24 mouse cellular contexts compared by ENCODE assay signal in genomic region chr11:109389046-109389445, GRCm38 (mm10). TPM values are rescaled to one million over a fixed set of nuclear protein-coding genes. Genes with fewer than 3 reads are reported as not detected.
DNase-seq lines count a peak whose midpoint lies in the region; ATAC-seq lines count a peak whose summit lies in the region.
"Had no signal": no experiment of that assay in that cellular context is flagged by ENCODE, and none has a peak within 500 bp of the region (broad histone marks: within the 10 kb centered on the region; RNA-seq: fewer than 3 reads in every experiment).

No protein-coding gene starts in this region.

- WGBS in intestine, embryonic 15.5 days, result 61% methylated on average over 5 of the region's 5 CpGs
- WGBS in intestine, embryonic 16.5 days, result 57% methylated on average over 5 of the region's 5 CpGs

- 0 out of 2 replicates have a peak, but pooled peaks cover 3% of the 10 kb centered on the region for H3K4me1 ChIP-seq in intestine, embryonic 15.5 days (replicated peaks)
- peaks cover 16% of the 10 kb centered on the region; the same call in 1 of the 2 replicates for H3K4me1 ChIP-seq in intestine, embryonic 16.5 days (ENCODE audit: control insufficient read depth, insufficient read depth, low read length)
- H3K4me1 ChIP-seq: forebrain, embryonic 15.5 days had no signal

- no peak overlapping the region for H3K4me3 ChIP-seq in intestine, embryonic 15.5 days (replicated peaks)
- no peak overlapping the region for H3K4me3 ChIP-seq in intestine, embryonic 16.5 days (ENCODE audit: low read length)
- H3K4me3 ChIP-seq: embryonic facial prominence, embryonic 12.5 days; forebrain, embryonic 15.5 days; heart, adult 2 months; heart, embryonic 15.5 days; hindbrain, embryonic 13.5 days had no signal

- intact Hi-C loops in left cerebral cortex, postnatal 4 days (cut with DNase I), result no loop called here
- intact Hi-C loops in left cerebral cortex, postnatal 25 days (cut with DNase I), result no loop called here

- H3K36me3 ChIP-seq in intestine, embryonic 15.5 days, result 0 out of 2 replicates have a peak, but pooled peaks cover 3% of the 10 kb centered on the region
- peaks cover 2% of the 10 kb centered on the region; the same call in 1 of the 2 replicates for H3K36me3 ChIP-seq in intestine, embryonic 16.5 days (ENCODE audit: control insufficient read depth, insufficient read depth, low read length)
- H3K36me3 ChIP-seq: forebrain, embryonic 15.5 days; heart, embryonic 15.5 days had no signal

- DNase-seq in left cerebral cortex, postnatal 4 days, result peak; percentile 28
- DNase-seq in left cerebral cortex, postnatal 25 days (ENCODE audit: low spot score in 2 of 2), result no peak
- DNase-seq in lung, postnatal 14 days, result peak; percentile 59
- no peak for DNase-seq in thymus, adult 18-20 months
- no peak for DNase-seq in urinary bladder, postnatal 10 days (ENCODE audit: low spot score)
- DNase-seq: adrenal gland, postnatal 14 days; cerebellum, adult 18-20 months; cerebellum, adult 9-11 months; gastrocnemius, postnatal 14 days; heart, adult 2 months; heart, postnatal 14 days had no signal

- no peak overlapping the region for H3K9ac ChIP-seq in intestine, embryonic 15.5 days
- H3K9ac ChIP-seq in intestine, embryonic 16.5 days (ENCODE audit: low read depth, low read length), result no peak overlapping the region
- H3K9ac ChIP-seq: embryonic facial prominence, embryonic 12.5 days; forebrain, embryonic 15.5 days; heart, embryonic 15.5 days; hindbrain, embryonic 13.5 days had no signal

- no peak for ATAC-seq in intestine, embryonic 15.5 days
- no peak for ATAC-seq in intestine, embryonic 16.5 days
- ATAC-seq: activated CD4-positive, CD25-positive, alpha-beta regulatory T cell, adult 4 months; forebrain, embryonic 15.5 days; Patski had no signal

- no peak overlapping the region for H3K4me2 ChIP-seq in intestine, embryonic 15.5 days (replicated peaks)
- no peak overlapping the region for H3K4me2 ChIP-seq in intestine, embryonic 16.5 days (ENCODE audit: low read depth, low read length)
- H3K4me2 ChIP-seq: embryonic facial prominence, embryonic 12.5 days; forebrain, embryonic 15.5 days; heart, embryonic 11.5 days; heart, embryonic 15.5 days; hindbrain, embryonic 13.5 days had no signal

- H3K27me3 ChIP-seq in intestine, embryonic 15.5 days (replicated peaks), result no peaks in the 10 kb centered on the region
- no peaks in the 10 kb centered on the region for H3K27me3 ChIP-seq in intestine, embryonic 16.5 days (replicated peaks; ENCODE audit: control insufficient read depth, insufficient read depth, low read length)
- H3K27me3 ChIP-seq: CH12.LX; embryonic facial prominence, embryonic 12.5 days; forebrain, embryonic 15.5 days; heart, embryonic 15.5 days; hindbrain, embryonic 13.5 days; Patski had no signal

- no peaks in the 10 kb centered on the region for H3K9me3 ChIP-seq in intestine, embryonic 15.5 days
- H3K9me3 ChIP-seq in intestine, embryonic 16.5 days (ENCODE audit: control insufficient read depth, low read length), result no peaks in the 10 kb centered on the region
- H3K9me3 ChIP-seq: embryonic facial prominence, embryonic 12.5 days; forebrain, embryonic 15.5 days; heart, embryonic 15.5 days; hindbrain, embryonic 13.5 days had no signal

- 0 out of 2 replicates have a peak overlapping the region, but pooled peaks have one; percentile 17 for H3K27ac ChIP-seq in intestine, embryonic 15.5 days
- no peak overlapping the region for H3K27ac ChIP-seq in intestine, embryonic 16.5 days (ENCODE audit: low read length)
- H3K27ac ChIP-seq: embryonic facial prominence, embryonic 12.5 days; forebrain, embryonic 15.5 days; heart, adult 2 months; heart, embryonic 15.5 days; hindbrain, embryonic 13.5 days had no signal

RNA-seq across cellular contexts. Expression of gene 9930022D16Rik, which starts 24.7 kb away (rescaled TPM):
- polyA plus RNA-seq in intestine, embryonic 15.5 days (2015; fragmentation: Nextera tagmentation; extraction: Ambion mirVana), result not detected in 2 replicates
- polyA plus RNA-seq in intestine, embryonic 16.5 days (2015; fragmentation: Nextera tagmentation; extraction: Ambion mirVana), result not detected in 2 replicates
- total RNA-seq in left cerebral cortex, postnatal 4 days (2021), result not detected
- not detected for total RNA-seq in left cerebral cortex, postnatal 25 days (2021)
- total RNA-seq: adrenal gland, adult 18-20 months; adrenal gland, postnatal 14 days; gastrocnemius, postnatal 14 days; heart, adult 2 months; heart, postnatal 14 days had no signal
- polyA plus RNA-seq: embryonic facial prominence, embryonic 12.5 days; forebrain, embryonic 11.5 days; forebrain, embryonic 15.5 days; gonadal fat pad, adult 2 months; heart, adult 2 months; heart, embryonic 15.5 days; hindbrain, embryonic 13.5 days; Patski had no signal

RNA-seq across cellular contexts. Expression of gene Gna13, which starts 26.4 kb away (rescaled TPM):
- 32.2 and 32.7 TPM in 2 replicates for polyA plus RNA-seq in intestine, embryonic 15.5 days (2015; fragmentation: Nextera tagmentation; extraction: Ambion mirVana)
- polyA plus RNA-seq in intestine, embryonic 16.5 days (2015; fragmentation: Nextera tagmentation; extraction: Ambion mirVana), result 36.1 and 39.6 TPM in 2 replicates
- total RNA-seq in left cerebral cortex, postnatal 4 days (2021), result 10 to 100 TPM; 48.8 to 50.5 TPM
- total RNA-seq in left cerebral cortex, postnatal 25 days (2021), result 10 to 100 TPM; 41.9 to 47.7 TPM

RNA-seq across cellular contexts. Expression of gene Amz2, which starts 36.7 kb away (rescaled TPM):
- 38.4 and 38.9 TPM in 2 replicates for polyA plus RNA-seq in intestine, embryonic 15.5 days (2015; fragmentation: Nextera tagmentation; extraction: Ambion mirVana)
- polyA plus RNA-seq in intestine, embryonic 16.5 days (2015; fragmentation: Nextera tagmentation; extraction: Ambion mirVana), result 35.9 and 39.1 TPM in 2 replicates
- total RNA-seq in left cerebral cortex, postnatal 4 days (2021), result 100 to 1,000 TPM; 179 to 181 TPM
- total RNA-seq in left cerebral cortex, postnatal 25 days (2021), result 10 to 100 TPM; 48.3 to 55.4 TPM

Comparison
In these comparisons a context has a peak if more than half of its experiments do, and no peak if none do; other contexts are left out.
1. DNase-seq: peak in left cerebral cortex, postnatal 4 days (single experiment) and lung, postnatal 14 days (single experiment); none in left cerebral cortex, postnatal 25 days (0 of 2), thymus, adult 18-20 months (0 of 2) and urinary bladder, postnatal 10 days (single experiment).